Mouse (Mus musculus): Measurements from ENCODE around the gene Ddr1. TPM values are rescaled to one million over a fixed set of nuclear protein-coding genes. Genes with fewer than 3 reads are reported as not detected.
A peak's percentile ranks its signal among the peaks of the same experiment; 100 is the strongest.

The Ddr1 gene
- polyA plus RNA-seq, 1 experiment from 2014 or later = 60.6 TPM

GRCm38 (mm10) chr17:35701203-35701977 lies 3.0 kb downstream of the Ddr1 start:
- 1% methylated on average over 16 of the region's 16 CpGs for WGBS (ENCODE audit: insufficient replicate concordance)

GRCm38 (mm10) chr17:35700371-35700961 lies 4.0 kb downstream of the Ddr1 start:
- Histone ChIP-seq H3K27ac (ENCODE audit: low read depth, low read length) (peak overlapping the region; percentile 97), H3K36me3 (ENCODE audit: control insufficient read depth, insufficient read depth, low read length) (peaks cover 5% of the 10 kb centered on the region), H3K9ac (ENCODE audit: low read depth, low read length) (peak overlapping the region; percentile 88), H3K4me2 (peak overlapping the region; percentile 80), H3K9me3 (replicated peaks; ENCODE audit: control insufficient read depth, low read length) (no peaks in the 10 kb centered on the region; the same call in 1 of the 2 replicates), H3K4me3 (ENCODE audit: low read depth, low read length) (peak overlapping the region; percentile 73), H3K27me3 (ENCODE audit: control insufficient read depth, insufficient read depth, low read length) (peaks cover 17% of the 10 kb centered on the region), H3K4me1 (ENCODE audit: control insufficient read depth, insufficient read depth, low read length) (peaks cover 46% of the 10 kb centered on the region)
- peak; percentile 55 for ATAC-seq (replicated peaks; ENCODE audit: insufficient number of reproducible peaks, low FRiP score, low TSS enrichment)
- WGBS (ENCODE audit: insufficient replicate concordance) = under 1% methylated on average over 54 of the region's 66 CpGs

More at GRCm38 (mm10) chr17:35701203-35701977, 3.0 kb downstream of the Ddr1 start:
- no peak for ATAC-seq (replicated peaks; ENCODE audit: insufficient number of reproducible peaks, low FRiP score, low TSS enrichment)
- Histone ChIP-seq H3K27me3 (ENCODE audit: control insufficient read depth, insufficient read depth, low read length) (peaks cover 17% of the 10 kb centered on the region), H3K4me3 (ENCODE audit: low read depth, low read length) (peak overlapping the region; percentile 73), H3K4me1 (ENCODE audit: control insufficient read depth, insufficient read depth, low read length) (peaks cover 49% of the 10 kb centered on the region), H3K4me2 (peak overlapping the region; percentile 80), H3K9ac (ENCODE audit: low read depth, low read length) (peak overlapping the region; percentile 88), H3K27ac (ENCODE audit: low read depth, low read length) (peak overlapping the region; percentile 97), H3K36me3 (ENCODE audit: control insufficient read depth, insufficient read depth, low read length) (peaks cover 3% of the 10 kb centered on the region; the same call in 1 of the 2 replicates), H3K9me3 (replicated peaks; ENCODE audit: control insufficient read depth, low read length) (no peaks in the 10 kb centered on the region)

- ATAC-seq (replicated peaks; ENCODE audit: insufficient number of reproducible peaks, low FRiP score, low TSS enrichment) = 0 out of 2 replicates have a peak, but pooled peaks have one; percentile 12
These were observed 4.5 kb downstream of the Ddr1 start for GRCm38 (mm10) chr17:35699919-35700318.

GRCm38 (mm10) chr17:35698501-35698883 lies 5.9 kb downstream of the Ddr1 start:
- peak overlapping the region; percentile 74 for H3K27ac ChIP-seq (ENCODE audit: low read depth, low read length)
- H3K4me3 ChIP-seq (ENCODE audit: low read depth, low read length) = peak overlapping the region; percentile 29
- no peak for ATAC-seq (replicated peaks; ENCODE audit: insufficient number of reproducible peaks, low FRiP score, low TSS enrichment)
- peak overlapping the region; percentile 55 for H3K4me2 ChIP-seq
- peaks cover 10% of the 10 kb centered on the region for H3K36me3 ChIP-seq (ENCODE audit: control insufficient read depth, insufficient read depth, low read length)
- peaks cover 17% of the 10 kb centered on the region; the same call in 1 of the 2 replicates for H3K27me3 ChIP-seq (ENCODE audit: control insufficient read depth, insufficient read depth, low read length)
- H3K9me3 ChIP-seq (replicated peaks; ENCODE audit: control insufficient read depth, low read length) = no peaks in the 10 kb centered on the region; the same call in 1 of the 2 replicates
- 25% methylated on average over 5 of the region's 5 CpGs for WGBS (ENCODE audit: insufficient replicate concordance)
- H3K4me1 ChIP-seq (ENCODE audit: control insufficient read depth, insufficient read depth, low read length) = peaks cover 35% of the 10 kb centered on the region
- H3K9ac ChIP-seq (ENCODE audit: low read depth, low read length) = peak overlapping the region; percentile 56

More at GRCm38 (mm10) chr17:35699919-35700318, 4.5 kb downstream of the Ddr1 start:
- Histone ChIP-seq H3K36me3 (ENCODE audit: control insufficient read depth, insufficient read depth, low read length) (peaks cover 10% of the 10 kb centered on the region), H3K9me3 (replicated peaks; ENCODE audit: control insufficient read depth, low read length) (no peaks in the 10 kb centered on the region; the same call in 1 of the 2 replicates), H3K27ac (ENCODE audit: low read depth, low read length) (peak overlapping the region; percentile 97), H3K4me2 (peak overlapping the region; percentile 80), H3K9ac (ENCODE audit: low read depth, low read length) (peak overlapping the region; percentile 88), H3K4me1 (ENCODE audit: control insufficient read depth, insufficient read depth, low read length) (peaks cover 43% of the 10 kb centered on the region), H3K27me3 (ENCODE audit: control insufficient read depth, insufficient read depth, low read length) (peaks cover 17% of the 10 kb centered on the region), H3K4me3 (ENCODE audit: low read depth, low read length) (peak overlapping the region; percentile 73)
- 1% methylated on average over 19 of the region's 19 CpGs for WGBS (ENCODE audit: insufficient replicate concordance)

GRCm38 (mm10) chr17:35697759-35698500 lies 6.5 kb downstream of the Ddr1 start:
- 3% methylated on average over 16 of the region's 16 CpGs for WGBS (ENCODE audit: insufficient replicate concordance)
- peak overlapping the region; percentile 55 for H3K4me2 ChIP-seq
- peaks cover 15% of the 10 kb centered on the region for H3K36me3 ChIP-seq (ENCODE audit: control insufficient read depth, insufficient read depth, low read length)
- ATAC-seq (replicated peaks; ENCODE audit: insufficient number of reproducible peaks, low FRiP score, low TSS enrichment) = 0 out of 2 replicates have a peak, but pooled peaks have one; percentile 28
- peak overlapping the region; percentile 74 for H3K27ac ChIP-seq (ENCODE audit: low read depth, low read length)
- H3K27me3 ChIP-seq (ENCODE audit: control insufficient read depth, insufficient read depth, low read length) = peaks cover 17% of the 10 kb centered on the region; the same call in 1 of the 2 replicates
- H3K4me3 ChIP-seq (ENCODE audit: low read depth, low read length) = peak overlapping the region; percentile 29
- H3K4me1 ChIP-seq (ENCODE audit: control insufficient read depth, insufficient read depth, low read length) = peaks cover 35% of the 10 kb centered on the region
- peak overlapping the region; percentile 56 for H3K9ac ChIP-seq (ENCODE audit: low read depth, low read length)
- no peaks in the 10 kb centered on the region; the same call in 1 of the 2 replicates for H3K9me3 ChIP-seq (replicated peaks; ENCODE audit: control insufficient read depth, low read length)

GRCm38 (mm10) chr17:35697429-35697758 lies 7.0 kb downstream of the Ddr1 start:
- Histone ChIP-seq H3K4me2 (peak overlapping the region; percentile 55), H3K9ac (ENCODE audit: low read depth, low read length) (peak overlapping the region; percentile 56), H3K27ac (ENCODE audit: low read depth, low read length) (peak overlapping the region; percentile 74), H3K4me3 (ENCODE audit: low read depth, low read length) (peak overlapping the region; percentile 29), H3K36me3 (ENCODE audit: control insufficient read depth, insufficient read depth, low read length) (peaks cover 18% of the 10 kb centered on the region), H3K9me3 (replicated peaks; ENCODE audit: control insufficient read depth, low read length) (no peaks in the 10 kb centered on the region; the same call in 1 of the 2 replicates), H3K27me3 (ENCODE audit: control insufficient read depth, insufficient read depth, low read length) (peaks cover 16% of the 10 kb centered on the region; the same call in 1 of the 2 replicates), H3K4me1 (ENCODE audit: control insufficient read depth, insufficient read depth, low read length) (peaks cover 32% of the 10 kb centered on the region)
- ATAC-seq (replicated peaks; ENCODE audit: insufficient number of reproducible peaks, low FRiP score, low TSS enrichment) = no peak; the same call in 1 of the 2 replicates
- 35% methylated on average over 1 of the region's 1 CpGs for WGBS (ENCODE audit: insufficient replicate concordance)

GRCm38 (mm10) chr17:35696691-35697090 lies 7.7 kb downstream of the Ddr1 start:
- peaks cover 13% of the 10 kb centered on the region; the same call in 1 of the 2 replicates for H3K27me3 ChIP-seq (ENCODE audit: control insufficient read depth, insufficient read depth, low read length)
- H3K36me3 ChIP-seq (ENCODE audit: control insufficient read depth, insufficient read depth, low read length) = peaks cover 22% of the 10 kb centered on the region
- H3K27ac ChIP-seq (ENCODE audit: low read depth, low read length) = no peak overlapping the region; the same call in 1 of the 2 replicates
- WGBS (ENCODE audit: insufficient replicate concordance) = 58% methylated on average over 6 of the region's 6 CpGs
- no peak for ATAC-seq (replicated peaks; ENCODE audit: insufficient number of reproducible peaks, low FRiP score, low TSS enrichment)
- no peak overlapping the region for H3K4me3 ChIP-seq (ENCODE audit: low read depth, low read length)
- peak overlapping the region; percentile 56 for H3K9ac ChIP-seq (ENCODE audit: low read depth, low read length)
- peak overlapping the region; percentile 55 for H3K4me2 ChIP-seq
- peaks cover 26% of the 10 kb centered on the region for H3K4me1 ChIP-seq (ENCODE audit: control insufficient read depth, insufficient read depth, low read length)
- H3K9me3 ChIP-seq (replicated peaks; ENCODE audit: control insufficient read depth, low read length) = no peaks in the 10 kb centered on the region; the same call in 1 of the 2 replicates

GRCm38 (mm10) chr17:35695289-35695688 lies 9.1 kb downstream of the Ddr1 start:
- Histone ChIP-seq H3K9me3 (replicated peaks; ENCODE audit: control insufficient read depth, low read length) (no peaks in the 10 kb centered on the region; the same call in 1 of the 2 replicates), H3K36me3 (ENCODE audit: control insufficient read depth, insufficient read depth, low read length) (peaks cover 32% of the 10 kb centered on the region), H3K4me3 (ENCODE audit: low read depth, low read length) (no peak overlapping the region), H3K4me2 (no peak overlapping the region), H3K9ac (ENCODE audit: low read depth, low read length) (no peak overlapping the region), H3K27ac (ENCODE audit: low read depth, low read length) (no peak overlapping the region), H3K27me3 (ENCODE audit: control insufficient read depth, insufficient read depth, low read length) (peaks cover 7% of the 10 kb centered on the region; the same call in 1 of the 2 replicates), H3K4me1 (ENCODE audit: control insufficient read depth, insufficient read depth, low read length) (peaks cover 26% of the 10 kb centered on the region)
- ATAC-seq (replicated peaks; ENCODE audit: insufficient number of reproducible peaks, low FRiP score, low TSS enrichment) = no peak
- WGBS (ENCODE audit: insufficient replicate concordance) = 85% methylated on average over 2 of the region's 2 CpGs

Measured in heart, embryonic 11.5 days (tissue).